Mouse (Mus musculus): ENCODE measurements around the gene Gli2.

The Gli2 gene

GRCm38 (mm10) chr1:118941336-118941735 is 112.1 kb downstream of the Gli2 start:
- no peak for DNase-seq (ENCODE audit: low read depth, low spot score)

GRCm38 (mm10) chr1:118940269-118940840 is 113.1 kb downstream of the Gli2 start:
- DNase-seq (ENCODE audit: low read depth, low spot score) = no peak

DNA sequence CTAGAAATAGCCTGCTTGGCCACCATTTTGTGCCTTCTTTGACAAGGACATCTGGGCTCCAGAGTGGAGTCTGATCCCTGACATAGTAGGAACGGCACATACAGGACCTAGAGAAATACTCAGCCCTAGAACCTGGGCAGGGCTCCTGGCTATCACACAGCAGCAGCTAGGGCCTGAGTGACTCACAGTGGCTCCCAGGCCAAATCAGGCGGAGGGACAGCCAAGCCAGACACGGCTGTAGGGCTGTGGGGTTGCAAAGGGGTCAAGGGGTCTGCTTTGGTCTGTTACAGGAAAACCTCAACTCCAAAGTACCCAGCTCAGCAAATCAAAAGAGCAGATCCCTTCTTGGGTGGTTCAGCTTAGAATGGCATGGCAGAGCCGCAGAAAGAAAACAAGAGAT is 115.2 kb downstream of the Gli2 start:
- no peak for DNase-seq (ENCODE audit: low read depth, low spot score)

DNA sequence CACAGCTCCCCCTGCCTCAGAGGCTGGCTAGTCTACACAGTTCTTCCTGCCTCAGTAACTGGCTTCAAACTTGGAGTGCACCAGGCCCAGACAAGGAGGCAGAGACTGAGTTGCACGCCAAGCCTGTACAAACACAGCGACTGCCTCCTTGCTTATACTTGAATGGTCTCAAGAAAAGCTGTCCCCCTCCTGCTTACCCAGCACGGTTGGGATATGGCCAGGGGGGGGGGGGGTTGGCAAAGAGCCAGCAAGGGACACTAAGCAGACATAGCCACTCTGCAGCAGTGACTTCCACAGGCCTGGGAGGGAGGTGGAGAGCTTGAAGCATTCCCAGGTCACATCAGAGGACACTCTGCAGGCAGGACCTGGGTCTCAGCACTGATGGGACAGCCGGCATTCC is 117.3 kb downstream of the Gli2 start:
- no peak for DNase-seq (ENCODE audit: low read depth, low spot score)

- DNase-seq (ENCODE audit: low read depth, low spot score) = no peak
Observed at GRCm38 (mm10) chr1:118935518-118935917, 117.9 kb downstream of the Gli2 start.

- DNase-seq (ENCODE audit: low read depth, low spot score) = no peak
Observed at GRCm38 (mm10) chr1:118932167-118932566, 121.3 kb downstream of the Gli2 start.

DNA sequence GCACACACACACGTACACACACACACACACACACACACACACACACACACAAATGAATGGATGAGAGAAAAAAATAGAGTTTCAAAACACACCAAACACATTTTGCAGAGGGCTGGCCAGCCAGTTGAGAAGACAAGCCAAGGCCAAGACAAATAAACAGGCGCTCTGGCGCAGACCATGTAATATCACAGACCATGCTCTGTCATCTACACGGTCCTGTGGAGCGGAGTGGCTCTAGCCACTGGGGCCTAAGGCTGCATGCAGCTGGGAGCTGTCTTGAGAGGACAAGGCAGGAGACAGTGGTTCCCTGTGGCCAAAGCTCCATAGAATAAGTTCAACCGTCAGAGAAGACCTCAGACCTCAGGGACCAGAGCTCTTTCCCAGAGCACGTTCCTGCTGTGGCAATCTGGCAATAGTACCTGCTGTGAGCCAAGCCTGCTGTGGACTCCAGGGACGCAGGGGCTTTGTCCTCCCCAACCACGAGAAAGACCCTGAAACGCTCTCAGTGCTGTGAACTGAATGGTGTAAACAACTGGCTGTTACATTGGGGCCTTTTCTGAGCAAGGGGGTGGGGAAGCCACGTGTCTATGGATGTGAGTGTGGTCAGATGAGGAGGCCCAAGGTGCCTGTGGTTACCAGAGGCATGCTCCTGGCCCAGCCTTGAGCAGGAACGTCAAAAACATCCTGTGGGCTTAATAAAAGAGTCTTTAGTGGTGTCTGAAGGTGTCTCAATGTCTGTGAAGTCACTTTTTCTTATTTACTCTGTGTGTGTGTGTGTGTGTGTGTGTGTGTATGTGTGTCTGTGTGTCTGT is 125.7 kb downstream of the Gli2 start:
- DNase-seq (ENCODE audit: low read depth, low spot score) = no peak

- DNase-seq (ENCODE audit: low read depth, low spot score) = no peak
Observed at GRCm38 (mm10) chr1:118926556-118926955, 126.9 kb downstream of the Gli2 start.

DNA sequence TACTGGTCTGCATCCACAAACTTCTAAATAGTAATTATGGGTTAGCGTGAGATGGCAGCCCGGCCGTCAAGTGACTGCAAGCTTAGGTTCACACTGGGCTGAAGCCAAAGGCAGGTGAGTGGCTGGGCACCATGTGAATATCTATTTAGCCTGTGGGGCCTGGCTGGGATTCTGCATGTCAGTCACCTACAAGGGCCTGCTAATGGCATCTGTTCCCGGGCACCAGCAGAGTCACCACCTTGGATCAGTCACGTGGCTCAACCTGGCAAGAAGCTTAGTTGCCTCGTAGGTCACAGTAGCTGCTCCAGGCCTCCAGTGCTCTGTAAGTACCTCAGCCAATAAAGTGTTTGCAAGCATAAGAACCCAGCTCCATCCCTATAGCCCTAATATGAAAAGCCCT is 131.2 kb downstream of the Gli2 start:
- DNase-seq (ENCODE audit: low read depth, low spot score) = no peak

GRCm38 (mm10) chr1:118917520-118918220 is 135.7 kb downstream of the Gli2 start:
- DNase-seq (ENCODE audit: low read depth, low spot score) = no peak

DNA sequence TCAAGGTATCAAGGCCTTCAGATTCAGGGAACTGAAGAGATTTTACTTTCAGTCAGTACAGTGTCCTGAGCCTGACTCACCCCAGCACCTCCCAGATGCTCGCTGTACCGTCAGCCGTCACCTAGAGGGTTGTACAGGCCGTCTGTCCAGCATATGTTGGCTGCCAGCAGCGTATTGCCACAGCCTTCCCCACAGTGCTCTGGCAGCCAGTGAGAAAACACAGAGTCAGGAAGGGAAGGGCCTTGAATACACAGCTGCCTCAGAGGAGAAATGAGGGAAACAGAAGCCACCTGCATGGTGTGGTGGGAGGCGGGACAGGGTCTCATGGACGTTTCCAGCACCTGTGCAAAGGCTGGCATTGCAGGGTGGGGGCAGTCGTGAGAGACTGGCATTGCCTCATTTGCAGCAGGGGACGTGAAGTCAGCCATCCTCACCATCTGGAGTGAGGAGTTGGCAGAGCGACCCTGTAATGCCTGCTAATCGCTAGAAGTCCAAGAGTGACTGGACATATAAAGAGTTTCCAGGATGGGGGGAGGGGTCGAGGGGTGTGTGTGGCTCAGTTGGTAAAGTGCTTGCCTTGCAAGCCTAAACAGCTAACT is 136.8 kb downstream of the Gli2 start:
- DNase-seq (ENCODE audit: low read depth, low spot score) = no peak

- no peak for DNase-seq (ENCODE audit: low read depth, low spot score)
Observed at GRCm38 (mm10) chr1:118913414-118914385, 139.7 kb downstream of the Gli2 start.

- no peak for DNase-seq (ENCODE audit: low read depth, low spot score)
Observed at GRCm38 (mm10) chr1:118912929-118913328, 140.5 kb downstream of the Gli2 start.

- DNase-seq (ENCODE audit: low read depth, low spot score) = no peak
Observed at GRCm38 (mm10) chr1:118911427-118911727, 142.0 kb downstream of the Gli2 start.

- no peak for DNase-seq (ENCODE audit: low read depth, low spot score)
Observed at GRCm38 (mm10) chr1:118910693-118911426, 142.6 kb downstream of the Gli2 start.

GRCm38 (mm10) chr1:118909051-118909450 is 144.4 kb downstream of the Gli2 start:
- DNase-seq (ENCODE audit: low read depth, low spot score) = no peak

DNA sequence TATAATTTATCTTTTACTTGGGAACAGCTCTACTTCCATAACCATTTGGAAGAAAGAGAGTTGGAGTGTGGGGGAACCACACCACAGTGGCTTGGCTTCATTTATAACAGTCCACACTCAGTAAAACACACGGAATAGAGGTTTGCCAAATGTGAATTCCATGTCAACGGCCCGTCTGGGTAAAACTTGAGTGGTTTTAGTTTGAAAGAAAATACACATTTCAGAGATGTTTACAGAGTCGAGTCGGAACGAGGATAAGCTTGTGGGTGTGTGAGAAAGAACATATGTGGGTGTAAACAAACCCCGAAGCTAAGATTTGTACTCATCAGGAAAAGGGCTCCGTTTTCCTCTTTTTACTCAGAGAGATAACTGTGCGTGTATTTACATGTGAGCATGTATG is 145.8 kb downstream of the Gli2 start:
- DNase-seq (ENCODE audit: low read depth, low spot score) = no peak

DNA sequence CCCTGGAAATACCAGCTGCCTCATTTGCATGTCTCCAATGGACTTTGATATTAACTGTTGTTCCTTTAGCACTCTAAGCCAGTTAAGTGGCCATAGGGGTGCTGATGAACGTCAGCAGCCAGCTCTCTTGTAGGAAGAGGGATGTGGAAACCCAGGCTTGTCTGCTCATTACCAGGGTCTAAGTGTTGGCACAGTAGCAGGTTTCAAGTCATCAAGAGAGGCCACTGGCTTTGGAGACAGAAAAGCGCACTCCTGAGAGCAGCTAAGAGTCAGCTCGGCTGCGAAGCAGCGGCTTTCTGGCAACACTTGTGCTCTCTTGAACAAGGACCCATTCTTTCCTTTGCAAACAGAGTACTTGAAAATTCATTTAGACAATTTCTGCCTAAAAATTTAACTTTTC is 148.1 kb downstream of the Gli2 start:
- no peak for DNase-seq (ENCODE audit: low read depth, low spot score)

GRCm38 (mm10) chr1:118904909-118905308 is 148.5 kb downstream of the Gli2 start:
- no peak for DNase-seq (ENCODE audit: low read depth, low spot score)

- DNase-seq (ENCODE audit: low read depth, low spot score) = no peak
Observed at GRCm38 (mm10) chr1:118904431-118904830, 149.0 kb downstream of the Gli2 start.

- no peak for DNase-seq (ENCODE audit: low read depth, low spot score)
Observed at GRCm38 (mm10) chr1:118903742-118904141, 149.7 kb downstream of the Gli2 start.

Data from A20 (cell line).